Mouse (Mus musculus): ENCODE measurements at regions not wholly inside any gene's neighbourhood (a gene's known extent, or its start where the extent isn't known, plus 50 kb on each side); places are given as distances from the start of the nearest gene placed in this dataset.
A peak's percentile ranks its signal among the peaks of the same experiment; 100 is the strongest.

DNA sequence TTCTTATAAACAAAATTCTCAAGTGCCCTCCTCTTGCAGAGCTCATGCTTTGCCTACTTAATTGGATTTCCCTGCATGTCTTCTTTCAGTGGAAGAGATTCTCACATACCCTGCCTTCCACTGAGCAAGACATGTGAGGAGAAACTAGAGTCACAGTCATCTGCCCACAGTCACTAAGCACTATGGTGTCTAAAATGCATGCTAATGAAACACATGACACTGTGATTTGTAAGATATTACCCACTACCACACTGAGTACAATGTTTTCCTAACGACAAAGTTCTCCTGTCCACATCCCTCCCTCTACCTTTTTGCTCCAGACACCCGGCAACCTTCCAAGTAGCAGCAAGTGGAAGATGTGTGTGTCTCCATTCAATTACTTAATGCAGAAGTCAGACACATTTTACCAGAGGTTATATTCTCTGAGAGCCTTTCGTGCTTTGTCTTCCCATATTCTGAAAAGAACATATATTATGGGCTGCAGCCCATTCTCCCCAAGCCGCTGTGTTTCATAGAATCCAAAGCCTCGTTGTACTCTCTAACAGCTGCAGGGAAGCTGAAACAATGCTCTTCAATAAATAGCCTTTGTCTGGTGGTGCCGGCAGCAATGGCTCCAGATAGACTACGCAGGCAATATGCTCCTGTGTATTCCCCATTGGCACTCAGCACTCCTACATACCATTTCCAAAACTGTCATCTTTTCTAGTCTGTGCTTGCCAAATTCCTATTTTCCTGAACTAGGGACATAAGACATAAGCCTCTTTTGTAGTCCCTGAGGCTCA is 670.7 kb downstream of the Poteg start:
- no peak overlapping the region for H3K27ac ChIP-seq (replicated peaks; ENCODE audit: low read depth, low read length)
- H3K9me3 ChIP-seq (ENCODE audit: control insufficient read depth, low read length), result no peaks in the 10 kb centered on the region
- no peak for ATAC-seq (ENCODE audit: insufficient number of reproducible peaks, low FRiP score, low TSS enrichment, low read depth)
- WGBS, result 86% methylated on average over 7 of the region's 7 CpGs
- no peak overlapping the region for H3K9ac ChIP-seq (ENCODE audit: low read length)
- H3K36me3 ChIP-seq (ENCODE audit: control insufficient read depth, insufficient read depth, low read length), result no peaks in the 10 kb centered on the region
- no peaks in the 10 kb centered on the region for H3K27me3 ChIP-seq (ENCODE audit: control insufficient read depth, insufficient read depth, low read length)
- no peak overlapping the region for H3K4me2 ChIP-seq (ENCODE audit: low read depth, severe bottlenecking)
- no peak overlapping the region for H3K4me3 ChIP-seq (ENCODE audit: low read depth, low read length)
- DNase-seq (ENCODE audit: low spot score), result no peak
- no peaks in the 10 kb centered on the region for H3K4me1 ChIP-seq (ENCODE audit: control insufficient read depth, insufficient read depth, low read length)

DNA sequence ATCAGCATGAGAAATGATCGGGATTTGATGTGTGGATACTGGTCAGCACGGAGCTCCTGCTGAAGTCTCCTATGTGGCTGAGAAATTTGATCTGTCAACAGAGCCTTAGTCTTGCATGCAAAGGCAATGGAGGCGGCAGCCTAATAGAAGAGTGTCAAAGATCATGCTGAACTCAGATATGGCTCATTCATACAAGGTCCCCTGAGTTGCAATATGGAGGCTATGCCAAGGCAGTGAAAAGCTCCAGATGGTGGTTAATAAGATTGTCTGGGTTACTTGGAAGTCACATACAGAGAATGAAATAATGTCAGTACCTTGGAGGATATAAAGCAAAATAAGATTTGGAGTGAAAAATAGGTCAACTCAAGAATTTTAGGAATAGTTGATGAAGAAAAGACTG is 677.6 kb downstream of the Poteg start:
- no peak overlapping the region for H3K9ac ChIP-seq (ENCODE audit: low read length)
- no peak overlapping the region for H3K4me2 ChIP-seq (ENCODE audit: low read depth, severe bottlenecking)
- DNase-seq (ENCODE audit: low spot score) (no peak), ATAC-seq (ENCODE audit: insufficient number of reproducible peaks, low FRiP score, low TSS enrichment, low read depth) (no peak)
- H3K4me1 ChIP-seq (ENCODE audit: control insufficient read depth, insufficient read depth, low read length), result no peaks in the 10 kb centered on the region
- H3K27ac ChIP-seq (replicated peaks; ENCODE audit: low read depth, low read length), result no peak overlapping the region
- no peaks in the 10 kb centered on the region for H3K9me3 ChIP-seq (ENCODE audit: control insufficient read depth, low read length)
- H3K36me3 ChIP-seq (ENCODE audit: control insufficient read depth, insufficient read depth, low read length), result no peaks in the 10 kb centered on the region
- H3K27me3 ChIP-seq (ENCODE audit: control insufficient read depth, insufficient read depth, low read length), result no peaks in the 10 kb centered on the region
- WGBS, result 73% methylated on average over 3 of the region's 3 CpGs
- no peak overlapping the region for H3K4me3 ChIP-seq (ENCODE audit: low read depth, low read length)

DNA sequence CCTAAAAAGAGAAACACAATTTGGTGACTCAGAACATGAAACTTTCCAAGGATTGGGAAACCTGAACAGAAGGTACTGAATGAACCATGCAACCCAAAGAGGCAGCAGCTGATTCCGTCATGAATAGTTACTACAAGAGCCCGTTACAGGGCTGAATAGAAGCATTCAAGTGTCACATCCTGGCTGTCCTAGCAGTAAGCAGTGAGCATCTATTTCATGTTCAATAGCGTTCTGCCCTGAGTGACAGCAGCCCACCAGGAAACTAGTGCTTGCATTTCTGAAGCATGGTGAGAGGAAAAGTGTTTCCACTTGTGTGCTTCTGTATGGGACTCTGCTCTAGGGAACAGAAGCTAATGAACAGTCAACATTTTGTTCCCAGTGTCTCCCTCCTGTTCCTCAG is 694.4 kb downstream of the Poteg start:
- Histone ChIP-seq H3K36me3 (ENCODE audit: control insufficient read depth, insufficient read depth, low read length) (no peaks in the 10 kb centered on the region), H3K9ac (ENCODE audit: low read length) (no peak overlapping the region), H3K27me3 (ENCODE audit: control insufficient read depth, insufficient read depth, low read length) (no peaks in the 10 kb centered on the region), H3K4me1 (ENCODE audit: control insufficient read depth, insufficient read depth, low read length) (no peaks in the 10 kb centered on the region), H3K4me2 (ENCODE audit: low read depth, severe bottlenecking) (no peak overlapping the region), H3K4me3 (ENCODE audit: low read depth, low read length) (no peak overlapping the region), H3K27ac (replicated peaks; ENCODE audit: low read depth, low read length) (no peak overlapping the region), H3K9me3 (ENCODE audit: control insufficient read depth, low read length) (no peaks in the 10 kb centered on the region)
- ATAC-seq (ENCODE audit: insufficient number of reproducible peaks, low FRiP score, low TSS enrichment, low read depth) (no peak), DNase-seq (ENCODE audit: low spot score) (no peak)
- 78% methylated on average over 3 of the region's 3 CpGs for WGBS

DNA sequence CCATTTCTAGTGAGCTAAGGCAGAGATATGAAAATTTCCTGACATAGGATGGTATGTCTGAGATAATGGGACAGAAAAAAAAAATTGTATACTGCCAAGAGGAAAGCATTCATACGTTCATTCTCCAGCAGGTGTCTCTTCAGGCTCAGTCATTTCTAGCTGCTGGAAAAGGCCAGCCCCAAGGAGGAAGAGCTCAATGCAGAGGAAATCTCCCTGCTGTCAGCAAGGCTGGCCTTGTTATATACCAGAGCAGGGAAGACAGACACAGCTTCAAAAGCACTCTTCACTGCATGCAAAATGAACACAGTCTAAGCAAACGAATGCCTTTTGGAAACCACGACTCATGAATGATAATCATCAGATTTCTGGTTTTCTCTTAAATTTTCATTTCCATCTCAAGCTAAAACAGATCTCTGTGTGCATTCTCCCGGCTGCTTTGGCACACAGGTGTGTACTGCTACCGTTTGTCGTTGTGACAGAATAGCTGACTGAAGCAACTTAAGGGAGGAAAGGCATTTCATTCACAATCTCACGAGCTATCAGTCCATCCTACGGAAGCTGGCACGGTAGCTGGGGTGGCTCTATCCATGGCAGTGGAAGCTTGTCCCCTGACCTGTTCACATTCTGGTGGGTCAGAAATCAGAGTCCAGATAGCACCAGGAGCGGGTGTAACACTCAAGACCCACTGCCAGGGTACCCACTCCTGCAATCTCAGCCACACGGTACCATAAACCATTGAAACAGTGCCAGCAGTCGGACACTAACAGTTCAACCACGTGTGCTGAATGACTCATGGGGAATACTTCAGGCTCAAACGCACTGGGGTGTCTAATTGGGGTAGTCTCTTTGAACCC is 701.4 kb downstream of the Poteg start:
- no peak overlapping the region for H3K9ac ChIP-seq (ENCODE audit: low read length)
- no peak overlapping the region for H3K4me2 ChIP-seq (ENCODE audit: low read depth, severe bottlenecking)
- no peaks in the 10 kb centered on the region for H3K27me3 ChIP-seq (ENCODE audit: control insufficient read depth, insufficient read depth, low read length)
- no peak overlapping the region for H3K4me3 ChIP-seq (ENCODE audit: low read depth, low read length)
- 78% methylated on average over 14 of the region's 14 CpGs for WGBS
- no peaks in the 10 kb centered on the region for H3K4me1 ChIP-seq (ENCODE audit: control insufficient read depth, insufficient read depth, low read length)
- no peaks in the 10 kb centered on the region for H3K36me3 ChIP-seq (ENCODE audit: control insufficient read depth, insufficient read depth, low read length)
- no peak for ATAC-seq (ENCODE audit: insufficient number of reproducible peaks, low FRiP score, low TSS enrichment, low read depth)
- DNase-seq (ENCODE audit: low spot score), result peak; percentile 26
- H3K27ac ChIP-seq (replicated peaks; ENCODE audit: low read depth, low read length), result no peak overlapping the region
- no peaks in the 10 kb centered on the region for H3K9me3 ChIP-seq (ENCODE audit: control insufficient read depth, low read length)

DNA sequence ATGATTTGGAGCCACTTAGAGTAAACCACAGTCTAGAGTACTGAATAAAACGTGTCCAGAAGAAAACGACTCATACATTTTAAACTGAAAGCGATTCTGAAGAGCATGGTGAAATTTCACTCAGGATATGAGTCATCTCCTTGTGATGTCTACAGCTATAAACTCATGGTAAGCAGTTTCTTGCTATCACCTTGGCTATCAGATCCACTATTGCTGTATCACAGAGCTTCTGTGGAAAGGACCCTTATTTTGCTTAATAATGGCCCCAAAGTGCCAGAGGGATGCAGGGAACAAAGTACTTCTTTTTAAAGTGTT is 701.9 kb downstream of the Poteg start:
- no peak overlapping the region for H3K4me3 ChIP-seq (ENCODE audit: low read depth, low read length)
- no peaks in the 10 kb centered on the region for H3K27me3 ChIP-seq (ENCODE audit: control insufficient read depth, insufficient read depth, low read length)
- H3K27ac ChIP-seq (replicated peaks; ENCODE audit: low read depth, low read length), result no peak overlapping the region
- no peak overlapping the region for H3K9ac ChIP-seq (ENCODE audit: low read length)
- no peaks in the 10 kb centered on the region for H3K36me3 ChIP-seq (ENCODE audit: control insufficient read depth, insufficient read depth, low read length)
- no peak overlapping the region for H3K4me2 ChIP-seq (ENCODE audit: low read depth, severe bottlenecking)
- 73% methylated on average over 3 of the region's 3 CpGs for WGBS
- no peaks in the 10 kb centered on the region for H3K9me3 ChIP-seq (ENCODE audit: control insufficient read depth, low read length)
- H3K4me1 ChIP-seq (ENCODE audit: control insufficient read depth, insufficient read depth, low read length), result no peaks in the 10 kb centered on the region
- no peak for DNase-seq (ENCODE audit: low spot score)
- no peak for ATAC-seq (ENCODE audit: insufficient number of reproducible peaks, low FRiP score, low TSS enrichment, low read depth)

DNA sequence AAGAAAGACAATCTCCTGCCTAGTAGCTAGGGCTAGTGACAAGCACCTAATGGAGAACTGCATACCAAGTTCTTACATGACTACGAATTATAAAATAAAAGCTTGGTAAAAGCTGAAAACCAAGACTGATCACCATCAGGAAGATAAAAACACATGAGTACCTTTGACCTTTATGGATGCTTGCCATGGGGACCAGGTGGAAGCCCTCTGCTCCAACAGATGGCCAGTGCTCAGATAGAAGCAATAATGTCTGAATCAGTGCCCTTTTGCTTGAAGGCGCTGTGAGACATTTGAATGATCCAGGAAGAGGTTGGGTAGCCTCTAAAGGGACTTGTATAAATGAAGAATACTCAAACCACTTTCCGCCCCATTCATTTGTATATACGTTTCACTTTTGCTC is 713.2 kb downstream of the Poteg start:
- no peak overlapping the region for H3K4me2 ChIP-seq (ENCODE audit: low read depth, severe bottlenecking)
- no peaks in the 10 kb centered on the region for H3K27me3 ChIP-seq (ENCODE audit: control insufficient read depth, insufficient read depth, low read length)
- WGBS, result 89% methylated on average over 4 of the region's 4 CpGs
- DNase-seq (ENCODE audit: low spot score) (no peak), ATAC-seq (ENCODE audit: insufficient number of reproducible peaks, low FRiP score, low TSS enrichment, low read depth) (no peak)
- H3K4me1 ChIP-seq (ENCODE audit: control insufficient read depth, insufficient read depth, low read length), result no peaks in the 10 kb centered on the region
- no peak overlapping the region for H3K4me3 ChIP-seq (ENCODE audit: low read depth, low read length)
- no peaks in the 10 kb centered on the region for H3K36me3 ChIP-seq (ENCODE audit: control insufficient read depth, insufficient read depth, low read length)
- no peak overlapping the region for H3K9ac ChIP-seq (ENCODE audit: low read length)
- H3K9me3 ChIP-seq (ENCODE audit: control insufficient read depth, low read length), result no peaks in the 10 kb centered on the region
- no peak overlapping the region for H3K27ac ChIP-seq (replicated peaks; ENCODE audit: low read depth, low read length)

DNA sequence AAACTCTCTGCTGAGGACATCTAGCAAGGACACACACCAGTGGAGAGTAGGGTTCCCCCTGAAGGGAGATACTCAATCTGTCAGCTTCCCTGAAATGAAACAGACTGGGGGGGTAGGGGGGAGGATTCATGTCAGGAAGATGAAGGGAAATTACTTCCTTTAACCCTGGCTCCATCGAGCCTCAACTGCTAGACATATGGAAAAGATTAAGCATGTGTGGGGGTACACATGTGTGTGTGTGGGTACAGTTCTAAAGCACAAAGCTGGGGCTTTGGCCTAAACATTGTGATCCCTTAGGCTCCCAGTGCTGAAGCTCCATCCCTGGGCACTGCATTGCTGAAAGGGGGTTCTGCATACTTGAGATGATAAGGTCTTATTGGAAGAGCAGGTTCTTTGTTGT is 720.6 kb downstream of the Poteg start:
- WGBS, result 4% methylated on average over 1 of the region's 1 CpGs

DNA sequence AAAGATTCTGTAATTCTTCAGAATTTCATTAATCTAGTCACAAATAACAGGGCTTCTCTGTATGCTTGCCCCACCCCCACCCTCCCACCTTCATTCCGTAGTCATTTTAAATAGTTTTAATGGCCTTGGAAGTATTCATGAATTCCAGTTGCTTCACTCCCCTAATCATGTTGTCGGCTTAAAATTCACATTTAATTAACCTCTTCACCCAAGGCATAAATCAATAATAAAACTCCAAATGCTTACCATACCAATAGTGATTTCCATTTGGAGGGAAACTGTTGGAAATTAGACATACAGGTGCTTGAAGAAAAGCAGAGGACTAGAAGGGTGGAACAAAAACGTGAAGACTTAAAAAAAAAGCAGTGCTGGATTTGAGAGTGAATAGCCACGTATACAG is 724.0 kb downstream of the Poteg start:
- H3K4me1 ChIP-seq (ENCODE audit: control insufficient read depth, insufficient read depth, low read length), result no peaks in the 10 kb centered on the region
- H3K36me3 ChIP-seq (ENCODE audit: control insufficient read depth, insufficient read depth, low read length), result no peaks in the 10 kb centered on the region
- WGBS, result 32% methylated on average over 4 of the region's 4 CpGs
- H3K9ac ChIP-seq (ENCODE audit: low read length), result no peak overlapping the region
- H3K4me3 ChIP-seq (ENCODE audit: low read depth, low read length), result no peak overlapping the region
- no peak for ATAC-seq (ENCODE audit: insufficient number of reproducible peaks, low FRiP score, low TSS enrichment, low read depth)
- H3K4me2 ChIP-seq (ENCODE audit: low read depth, severe bottlenecking), result no peak overlapping the region
- no peak overlapping the region for H3K27ac ChIP-seq (replicated peaks; ENCODE audit: low read depth, low read length)
- H3K9me3 ChIP-seq (ENCODE audit: control insufficient read depth, low read length), result no peaks in the 10 kb centered on the region
- no peaks in the 10 kb centered on the region for H3K27me3 ChIP-seq (ENCODE audit: control insufficient read depth, insufficient read depth, low read length)
- DNase-seq (ENCODE audit: low spot score), result peak; percentile 1

More for the DNA sequence above, 720.6 kb downstream of the Poteg start:
- Histone ChIP-seq H3K36me3 (ENCODE audit: control insufficient read depth, insufficient read depth, low read length) (no peaks in the 10 kb centered on the region), H3K27me3 (ENCODE audit: control insufficient read depth, insufficient read depth, low read length) (no peaks in the 10 kb centered on the region), H3K9me3 (ENCODE audit: control insufficient read depth, low read length) (no peaks in the 10 kb centered on the region), H3K4me3 (ENCODE audit: low read depth, low read length) (no peak overlapping the region), H3K4me2 (ENCODE audit: low read depth, severe bottlenecking) (no peak overlapping the region), H3K4me1 (ENCODE audit: control insufficient read depth, insufficient read depth, low read length) (no peaks in the 10 kb centered on the region), H3K9ac (ENCODE audit: low read length) (no peak overlapping the region), H3K27ac (replicated peaks; ENCODE audit: low read depth, low read length) (no peak overlapping the region)
- ATAC-seq (ENCODE audit: insufficient number of reproducible peaks, low FRiP score, low TSS enrichment, low read depth) (no peak), DNase-seq (ENCODE audit: low spot score) (peak; percentile 22)
